Mouse (Mus musculus): ENCODE data around the gene Vwa1. TPM values are rescaled to one million over a fixed set of nuclear protein-coding genes. Genes with fewer than 3 reads are reported as not detected.
"Not testable (repeated sequence)": the region's sequence is repeated elsewhere in the genome, so short reads cannot be mapped to it uniquely, and the experiment has no call there.

Vwa1 gene
- polyA plus RNA-seq, 1 experiment from 2014 or later, result 4.5 TPM

DNA sequence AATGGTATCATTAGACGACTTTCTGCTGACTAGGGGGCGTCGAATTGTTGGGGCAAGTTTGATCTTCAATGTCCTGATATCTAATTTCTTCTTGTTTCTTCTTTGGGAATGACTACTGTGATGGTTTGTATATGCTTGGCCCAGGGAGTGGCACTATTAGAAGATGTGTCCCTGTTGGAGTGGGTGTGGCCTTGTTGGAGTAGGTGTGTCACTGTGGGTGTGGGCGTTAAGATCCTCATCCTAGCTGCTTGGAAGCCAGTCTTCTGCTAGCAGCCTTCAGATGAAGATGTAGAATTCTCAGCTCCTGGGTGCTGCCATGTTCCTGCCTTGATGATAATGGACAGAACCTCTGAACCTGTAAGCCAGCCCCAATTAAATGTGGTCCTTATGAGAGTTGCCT, 14.3 kb upstream of the Vwa1 start:
- H3K4me2 ChIP-seq (ENCODE audit: low read length); H3K9ac ChIP-seq (ENCODE audit: low read length); ATAC-seq (ENCODE audit: insufficient number of reproducible peaks, insufficient read depth, low FRiP score, low read depth); H3K36me3 ChIP-seq (ENCODE audit: control insufficient read depth, insufficient read depth, low read length); H3K9me3 ChIP-seq (ENCODE audit: control insufficient read depth, low read length); H3K27me3 ChIP-seq (ENCODE audit: control insufficient read depth, insufficient read depth, low read length); H3K4me3 ChIP-seq (ENCODE audit: control insufficient read depth in 1 of 2, insufficient read depth in 1 of 2, low read depth in 1 of 2, low read length in 2 of 2); H3K27ac ChIP-seq (replicated peaks in 1 of 2; ENCODE audit: control insufficient read depth in 1 of 2, insufficient read depth in 1 of 2, low read depth in 2 of 2, low read length in 2 of 2): not testable (repeated sequence)
- peaks cover 5 to 17% of the 10 kb centered on the region in 2 experiments; a peak in 3 of 4 replicates for H3K4me1 ChIP-seq (ENCODE audit: control insufficient read depth in 2 of 2, insufficient read depth in 2 of 2, low read length in 2 of 2)
- 72% methylated on average over 4 of the region's 4 CpGs for WGBS

DNA sequence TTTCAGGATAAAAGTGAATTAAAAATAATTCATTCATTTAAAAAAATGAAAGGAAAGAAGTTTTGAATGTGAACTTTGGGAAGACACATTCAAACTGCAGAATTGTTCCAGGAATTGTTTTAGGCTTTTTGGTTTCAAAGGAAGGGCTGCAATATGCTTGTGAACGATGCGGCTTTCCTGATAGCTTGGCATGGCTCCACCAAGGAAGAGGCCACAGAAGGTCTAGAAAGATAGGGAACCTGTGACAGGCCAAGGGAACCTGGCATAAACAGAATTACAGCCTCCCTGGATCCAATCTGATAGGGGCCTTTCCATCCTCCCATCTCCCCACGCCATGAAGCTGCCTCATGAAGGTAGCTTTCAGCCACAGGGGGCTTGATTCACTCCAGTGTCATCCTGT, 13.8 kb upstream of the Vwa1 start:
- H3K4me2 ChIP-seq (ENCODE audit: low read length), result no peak overlapping the region
- H3K36me3 ChIP-seq (ENCODE audit: control insufficient read depth, insufficient read depth, low read length), result no peaks in the 10 kb centered on the region
- H3K27ac ChIP-seq (replicated peaks in 1 of 2; ENCODE audit: control insufficient read depth in 1 of 2, insufficient read depth in 1 of 2, low read depth in 2 of 2, low read length in 2 of 2), result no peak overlapping the region
- no peak for ATAC-seq (ENCODE audit: insufficient number of reproducible peaks, insufficient read depth, low FRiP score, low read depth)
- H3K4me3 ChIP-seq (ENCODE audit: control insufficient read depth in 1 of 2, insufficient read depth in 1 of 2, low read depth in 1 of 2, low read length in 2 of 2), result no peak overlapping the region
- WGBS, result 54% methylated on average over 3 of the region's 3 CpGs
- H3K9me3 ChIP-seq (ENCODE audit: control insufficient read depth, low read length), result no peaks in the 10 kb centered on the region
- peaks cover 6 to 23% of the 10 kb centered on the region in 2 experiments; a peak in 3 of 4 replicates for H3K4me1 ChIP-seq (ENCODE audit: control insufficient read depth in 2 of 2, insufficient read depth in 2 of 2, low read length in 2 of 2)
- no peak overlapping the region for H3K9ac ChIP-seq (ENCODE audit: low read length)
- H3K27me3 ChIP-seq (ENCODE audit: control insufficient read depth, insufficient read depth, low read length), result no peaks in the 10 kb centered on the region

DNA sequence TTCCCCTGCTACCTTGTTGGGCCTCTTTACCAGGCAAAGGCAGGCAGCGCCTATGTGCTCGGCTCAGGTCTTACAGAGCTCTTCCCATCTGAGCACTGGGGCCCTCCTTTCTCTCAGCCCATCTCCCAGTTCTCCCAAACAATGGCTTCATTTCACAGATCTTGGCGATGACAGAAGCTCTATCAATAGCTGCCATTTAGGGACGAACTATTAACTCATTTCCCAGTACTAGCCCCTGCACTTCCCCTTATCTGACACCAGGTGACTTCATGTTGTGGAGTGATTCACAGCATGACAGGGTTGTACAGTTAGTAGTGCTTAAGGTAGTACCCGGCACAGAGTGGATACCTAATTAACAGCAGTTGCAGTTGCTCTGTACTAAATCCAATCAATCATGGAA, 11.3 kb upstream of the Vwa1 start, which contains the start of gene Tmem88b:
Gene Tmem88b (minus strand): TSS at position 56 of the 400 bp plus-strand sequence.
- H3K27me3 ChIP-seq (ENCODE audit: control insufficient read depth, insufficient read depth, low read length), result no peaks in the 10 kb centered on the region
- peak within 1 kb of the TSS; percentile 88 for H3K9ac ChIP-seq (ENCODE audit: low read length)
- H3K36me3 ChIP-seq (ENCODE audit: control insufficient read depth, insufficient read depth, low read length), result no peaks in the 10 kb centered on the region
- ATAC-seq (ENCODE audit: insufficient number of reproducible peaks, insufficient read depth, low FRiP score, low read depth), result no peak
- H3K4me3 ChIP-seq (ENCODE audit: control insufficient read depth in 1 of 2, insufficient read depth in 1 of 2, low read depth in 1 of 2, low read length in 2 of 2), result peak within 1 kb of the TSS; percentile 68 to 71
- no peaks in the 10 kb centered on the region for H3K9me3 ChIP-seq (ENCODE audit: control insufficient read depth, low read length)
- H3K4me1 ChIP-seq (ENCODE audit: control insufficient read depth in 2 of 2, insufficient read depth in 2 of 2, low read length in 2 of 2), result peaks cover 9 to 26% of the 10 kb centered on the region in 2 experiments
- peak within 1 kb of the TSS; percentile 82 for H3K4me2 ChIP-seq (ENCODE audit: low read length)
- H3K27ac ChIP-seq (replicated peaks in 1 of 2; ENCODE audit: control insufficient read depth in 1 of 2, insufficient read depth in 1 of 2, low read depth in 2 of 2, low read length in 2 of 2), result peak within 1 kb of the TSS; percentile 35 to 85
- WGBS, result 28% methylated on average over 5 of the region's 5 CpGs

DNA sequence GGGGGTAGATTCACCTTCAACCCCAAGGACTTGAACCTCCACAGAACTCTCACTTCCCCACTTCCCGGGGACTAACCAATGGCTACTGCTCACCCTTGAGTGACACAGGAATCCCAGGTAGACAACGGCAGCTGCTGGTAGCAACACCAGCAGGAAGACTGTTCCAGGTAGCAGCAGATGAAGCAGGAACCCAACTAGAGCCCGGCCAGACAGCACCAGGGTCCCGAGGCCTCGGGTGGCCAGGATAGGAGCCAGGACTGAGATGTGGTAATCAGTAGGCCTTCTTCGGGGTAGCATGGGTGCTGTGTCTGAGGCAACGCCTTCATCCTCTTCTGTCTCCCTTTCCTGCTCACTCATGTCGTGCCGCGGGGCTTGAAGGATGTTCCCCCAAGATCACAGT, 10.7 kb upstream of the Vwa1 start:
- Histone ChIP-seq H3K4me1 (ENCODE audit: control insufficient read depth in 2 of 2, insufficient read depth in 2 of 2, low read length in 2 of 2) (peaks cover 11 to 29% of the 10 kb centered on the region in 2 experiments), H3K4me2 (ENCODE audit: low read length) (peak overlapping the region; percentile 49), H3K27me3 (ENCODE audit: control insufficient read depth, insufficient read depth, low read length) (no peaks in the 10 kb centered on the region), H3K9ac (ENCODE audit: low read length) (peak overlapping the region; percentile 58), H3K27ac (replicated peaks in 1 of 2; ENCODE audit: control insufficient read depth in 1 of 2, insufficient read depth in 1 of 2, low read depth in 2 of 2, low read length in 2 of 2) (peak overlapping the region; percentile 35 to 70), H3K4me3 (ENCODE audit: control insufficient read depth in 1 of 2, insufficient read depth in 1 of 2, low read depth in 1 of 2, low read length in 2 of 2) (peak overlapping the region; percentile 18 to 68), H3K36me3 (ENCODE audit: control insufficient read depth, insufficient read depth, low read length) (no peaks in the 10 kb centered on the region), H3K9me3 (ENCODE audit: control insufficient read depth, low read length) (no peaks in the 10 kb centered on the region)
- 63% methylated on average over 10 of the region's 10 CpGs for WGBS
- no peak for ATAC-seq (ENCODE audit: insufficient number of reproducible peaks, insufficient read depth, low FRiP score, low read depth)

DNA sequence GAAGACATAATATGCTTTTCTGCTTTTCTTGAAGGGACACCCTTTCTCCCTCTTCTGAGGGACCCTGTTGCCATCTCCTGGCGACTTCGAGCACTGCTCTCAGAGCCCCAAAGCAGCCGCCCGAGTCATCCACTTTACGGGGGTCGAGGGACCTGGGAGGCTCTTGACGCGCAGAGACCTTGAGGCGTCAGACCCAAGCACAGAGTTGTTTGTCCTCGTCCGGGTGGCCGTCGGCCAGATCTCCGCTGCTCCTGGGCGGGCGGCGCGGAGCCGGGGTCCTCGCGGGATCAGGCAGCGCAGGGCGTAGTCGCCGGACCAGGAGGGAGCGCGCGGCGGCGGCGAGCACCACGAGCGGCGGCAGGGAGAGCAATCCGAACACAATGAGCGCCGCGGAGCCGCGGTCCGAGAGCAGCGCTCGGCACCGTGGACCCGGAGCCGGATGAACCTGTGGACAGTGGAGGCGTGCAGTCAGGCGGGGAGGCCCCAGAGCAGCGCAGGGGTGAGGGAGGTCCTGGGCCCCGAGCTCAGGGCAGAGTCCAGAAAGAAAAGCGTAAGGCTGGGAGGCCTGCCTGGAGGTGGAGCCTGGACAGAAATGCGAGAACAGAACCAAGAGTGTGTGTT, 9.7 kb upstream of the Vwa1 start:
- 0% methylated on average over 51 of the region's 52 CpGs for WGBS
- ATAC-seq (ENCODE audit: insufficient number of reproducible peaks, insufficient read depth, low FRiP score, low read depth), result peak; percentile 72
- H3K27ac ChIP-seq (replicated peaks in 1 of 2; ENCODE audit: control insufficient read depth in 1 of 2, insufficient read depth in 1 of 2, low read depth in 2 of 2, low read length in 2 of 2), result peak overlapping the region; percentile 79 to 85
- peak overlapping the region; percentile 68 to 71 for H3K4me3 ChIP-seq (ENCODE audit: control insufficient read depth in 1 of 2, insufficient read depth in 1 of 2, low read depth in 1 of 2, low read length in 2 of 2)
- H3K4me1 ChIP-seq (ENCODE audit: control insufficient read depth in 2 of 2, insufficient read depth in 2 of 2, low read length in 2 of 2), result peaks cover 13 to 32% of the 10 kb centered on the region in 2 experiments
- peak overlapping the region; percentile 88 for H3K9ac ChIP-seq (ENCODE audit: low read length)
- no peaks in the 10 kb centered on the region for H3K36me3 ChIP-seq (ENCODE audit: control insufficient read depth, insufficient read depth, low read length)
- H3K27me3 ChIP-seq (ENCODE audit: control insufficient read depth, insufficient read depth, low read length), result no peaks in the 10 kb centered on the region
- H3K4me2 ChIP-seq (ENCODE audit: low read length), result peak overlapping the region; percentile 82
- no peaks in the 10 kb centered on the region for H3K9me3 ChIP-seq (ENCODE audit: control insufficient read depth, low read length)

DNA sequence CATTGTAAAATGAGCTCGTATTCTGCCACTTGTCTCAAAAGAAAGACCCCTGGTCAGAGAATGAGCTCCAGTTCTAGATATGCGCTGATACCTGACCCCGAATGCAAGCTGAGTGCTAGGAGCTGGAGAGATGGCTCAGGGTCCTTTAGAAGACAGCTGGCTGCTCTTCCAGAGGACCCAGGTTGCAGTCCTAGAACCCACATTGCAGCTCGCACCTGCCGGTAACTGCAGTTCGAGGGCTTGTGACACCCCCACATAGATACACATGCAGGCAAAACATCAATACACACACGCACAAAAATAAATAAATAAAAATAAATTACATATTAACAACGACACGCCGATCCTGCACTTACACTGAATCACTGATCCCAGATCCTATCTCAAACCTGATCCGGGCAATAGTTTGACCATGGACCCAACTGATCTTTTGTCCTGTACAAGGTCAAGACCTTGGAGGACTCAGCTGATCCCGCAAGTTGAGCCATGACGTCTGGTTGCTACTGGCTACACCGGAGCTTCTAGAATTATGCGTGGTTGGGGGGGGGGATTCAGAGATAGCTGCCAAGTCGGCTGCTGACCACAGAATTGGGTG, 9.1 kb upstream of the Vwa1 start:
- Histone ChIP-seq H3K36me3 (ENCODE audit: control insufficient read depth, insufficient read depth, low read length) (no peaks in the 10 kb centered on the region), H3K27ac (replicated peaks in 1 of 2; ENCODE audit: control insufficient read depth in 1 of 2, insufficient read depth in 1 of 2, low read depth in 2 of 2, low read length in 2 of 2) (peak overlapping the region; percentile 79 to 85), H3K27me3 (ENCODE audit: control insufficient read depth, insufficient read depth, low read length) (no peaks in the 10 kb centered on the region), H3K4me3 (ENCODE audit: control insufficient read depth in 1 of 2, insufficient read depth in 1 of 2, low read depth in 1 of 2, low read length in 2 of 2) (peak overlapping the region; percentile 68 to 71), H3K4me1 (ENCODE audit: control insufficient read depth in 2 of 2, insufficient read depth in 2 of 2, low read length in 2 of 2) (peaks cover 13 to 36% of the 10 kb centered on the region in 2 experiments), H3K9me3 (ENCODE audit: control insufficient read depth, low read length) (no peaks in the 10 kb centered on the region), H3K4me2 (ENCODE audit: low read length) (peak overlapping the region; percentile 82), H3K9ac (ENCODE audit: low read length) (peak overlapping the region; percentile 88)
- ATAC-seq (ENCODE audit: insufficient number of reproducible peaks, insufficient read depth, low FRiP score, low read depth), result no peak
- 32% methylated on average over 16 of the region's 16 CpGs for WGBS

DNA sequence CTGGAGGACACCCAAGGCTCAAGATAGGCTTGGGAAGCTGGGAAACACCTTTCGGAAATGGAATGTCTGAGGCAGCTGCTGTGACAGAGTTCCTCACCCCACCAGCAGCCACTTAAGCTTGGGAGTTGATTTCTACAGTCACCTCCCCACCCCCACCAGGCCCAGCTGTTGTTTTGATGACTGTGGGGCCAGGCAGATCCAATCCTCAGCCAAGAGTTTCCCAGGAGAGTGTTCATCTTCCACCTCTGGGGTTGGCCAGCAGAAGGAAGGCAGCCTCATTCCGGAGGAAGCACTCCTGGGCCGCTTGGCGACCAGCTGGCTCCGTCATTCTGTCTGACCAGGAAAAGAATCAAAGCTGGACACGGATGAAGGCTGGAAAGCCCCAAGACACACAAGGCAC, 6.4 kb upstream of the Vwa1 start:
- WGBS, result 20% methylated on average over 6 of the region's 6 CpGs
- H3K9ac ChIP-seq (ENCODE audit: low read length), result no peak overlapping the region

More for the DNA sequence above, 6.4 kb upstream of the Vwa1 start:
- no peaks in the 10 kb centered on the region for H3K36me3 ChIP-seq (ENCODE audit: control insufficient read depth, insufficient read depth, low read length)
- peak overlapping the region; percentile 21 to 61 for H3K27ac ChIP-seq (replicated peaks in 1 of 2; ENCODE audit: control insufficient read depth in 1 of 2, insufficient read depth in 1 of 2, low read depth in 2 of 2, low read length in 2 of 2)
- ATAC-seq (ENCODE audit: insufficient number of reproducible peaks, insufficient read depth, low FRiP score, low read depth), result no peak
- peaks cover 25 to 54% of the 10 kb centered on the region in 2 experiments for H3K4me1 ChIP-seq (ENCODE audit: control insufficient read depth in 2 of 2, insufficient read depth in 2 of 2, low read length in 2 of 2)
- no peaks in the 10 kb centered on the region for H3K9me3 ChIP-seq (ENCODE audit: control insufficient read depth, low read length)
- H3K4me2 ChIP-seq (ENCODE audit: low read length), result no peak overlapping the region
- H3K27me3 ChIP-seq (ENCODE audit: control insufficient read depth, insufficient read depth, low read length), result no peaks in the 10 kb centered on the region
- no peak overlapping the region for H3K4me3 ChIP-seq (ENCODE audit: control insufficient read depth in 1 of 2, insufficient read depth in 1 of 2, low read depth in 1 of 2, low read length in 2 of 2)

All from heart, embryonic 14.5 days (tissue).